Comparison of ENCODE assay signal across 8 mouse cellular contexts in the genomic region with DNA sequence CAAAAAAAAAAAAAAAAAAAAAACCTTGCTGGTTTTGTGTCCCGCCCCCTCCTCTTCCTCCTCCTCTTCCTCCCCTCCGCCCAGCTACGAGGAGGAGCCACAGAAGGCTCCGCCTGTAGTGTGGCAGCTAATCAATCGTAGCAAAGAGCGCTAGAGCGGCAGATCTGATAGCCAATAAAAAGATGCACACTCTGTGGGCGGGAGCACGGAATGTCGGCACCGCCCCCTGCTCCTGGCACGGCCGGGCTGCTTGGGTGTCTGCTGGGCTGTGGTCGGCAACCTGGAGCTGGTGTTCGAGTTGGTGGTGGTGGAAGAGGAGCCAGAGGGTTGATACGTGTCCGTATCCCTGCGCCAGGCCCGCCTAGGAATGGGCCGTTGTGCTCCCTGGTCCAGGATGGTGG. TPM values are rescaled to one million over a fixed set of nuclear protein-coding genes. Genes with fewer than 3 reads are reported as not detected.
DNase-seq lines count a peak whose midpoint lies in the region; ATAC-seq and TF ChIP-seq lines count a peak whose summit lies in the region.

No protein-coding gene starts in this region.

- peak overlapping the region; percentile 70 for H3K4me2 ChIP-seq in embryonic facial prominence, embryonic 14.5 days (ENCODE audit: low read depth, low read length)
- peak overlapping the region; percentile 87 for H3K4me2 ChIP-seq in limb, embryonic 14.5 days (replicated peaks; ENCODE audit: low read depth, low read length, severe bottlenecking)
- H3K4me2 ChIP-seq in midbrain, postnatal 0 days (ENCODE audit: low read depth, low read length, poor library complexity, severe bottlenecking): peak overlapping the region; percentile 80

- peak; percentile 91 for DNase-seq in 3T3-L1 (ENCODE audit: low read depth, low spot score)
- DNase-seq in adrenal gland, postnatal 4 days (ENCODE audit: low spot score in 2 of 2): peak; percentile 90 to 91
- DNase-seq in embryonic facial prominence, embryonic 14.5 days (ENCODE audit: low spot score): peak; percentile 99
- peak; percentile 98 to 99 for DNase-seq in heart, adult 2 months
- DNase-seq in kidney, adult 8-10 months: peak; percentile 98 to 99
- peak; percentile 98 for DNase-seq in limb, embryonic 14.5 days (ENCODE audit: low spot score)
- peak; percentile 99 for DNase-seq in midbrain, postnatal 0 days (ENCODE audit: low spot score)
- peak; percentile 96 for DNase-seq in spleen, postnatal 14 days (ENCODE audit: low spot score in 2 of 2)

- intact Hi-C loops in heart, adult 2 months (cut with DNase I): loop anchor here (5.0 kb wide), 1 partner anchor 126 kb away; a partner anchor contains a TSS

- H3K9ac ChIP-seq in embryonic facial prominence, embryonic 14.5 days (ENCODE audit: low read depth, low read length): peak overlapping the region; percentile 97
- H3K9ac ChIP-seq in heart, adult 2 months (ENCODE audit: low read depth, low read length): peak overlapping the region; percentile 84
- H3K9ac ChIP-seq in limb, embryonic 14.5 days (ENCODE audit: low read depth, low read length, severe bottlenecking): peak overlapping the region; percentile 97
- peak overlapping the region; percentile 98 for H3K9ac ChIP-seq in midbrain, postnatal 0 days (replicated peaks; ENCODE audit: low read length, poor library complexity, severe bottlenecking)

- 0 out of 2 replicates have a peak, but pooled peaks cover 3% of the 10 kb centered on the region for H3K79me2 ChIP-seq in heart, adult 2 months (replicated peaks; ENCODE audit: control insufficient read depth, insufficient read depth, low read length)

- peak overlapping the region; percentile 90 for H3K4me3 ChIP-seq in embryonic facial prominence, embryonic 14.5 days (ENCODE audit: low read depth, low read length)
- H3K4me3 ChIP-seq in heart, adult 2 months: peak overlapping the region; percentile 90
- H3K4me3 ChIP-seq in limb, embryonic 14.5 days (replicated peaks; ENCODE audit: low read length): peak overlapping the region; percentile 84
- peak overlapping the region; percentile 85 for H3K4me3 ChIP-seq in midbrain, postnatal 0 days (ENCODE audit: low read depth, low read length)

- peak; percentile 86 for ATAC-seq in embryonic facial prominence, embryonic 14.5 days (ENCODE audit: low read depth)
- ATAC-seq in limb, embryonic 14.5 days (ENCODE audit: low FRiP score, low read depth): peak; percentile 89
- ATAC-seq in midbrain, postnatal 0 days (ENCODE audit: low FRiP score): peak; percentile 88

- TF ChIP-seq POLR2A in heart, adult 2 months (IDR thresholded peaks at IDR 0.05; ENCODE audit: insufficient read depth, low read depth, low read length): peak; percentile 89
- TF ChIP-seq POLR2A in limb, embryonic 14.5 days (IDR thresholded peaks at IDR 0.05; ENCODE audit: borderline replicate concordance, extremely low read depth, insufficient read depth, insufficient read length): peak; percentile 82; the same call in 1 of the 2 replicates

- TF ChIP-seq CTCF in heart, adult 2 months (IDR thresholded peaks at IDR 0.05): no peak
- no peak; the same call in 1 of the 2 replicates for TF ChIP-seq CTCF in midbrain, postnatal 0 days (IDR thresholded peaks at IDR 0.05)

- no peaks in the 10 kb centered on the region for H3K27me3 ChIP-seq in embryonic facial prominence, embryonic 14.5 days (replicated peaks; ENCODE audit: control insufficient read depth, insufficient read depth, low read length)
- no peaks in the 10 kb centered on the region for H3K27me3 ChIP-seq in heart, adult 2 months (ENCODE audit: control insufficient read depth, insufficient read depth, low read length)
- no peaks in the 10 kb centered on the region for H3K27me3 ChIP-seq in limb, embryonic 14.5 days (ENCODE audit: control insufficient read depth, insufficient read depth, low read length)
- no peaks in the 10 kb centered on the region for H3K27me3 ChIP-seq in midbrain, postnatal 0 days (ENCODE audit: insufficient read depth, low read length)

- H3K9me3 ChIP-seq in embryonic facial prominence, embryonic 14.5 days (ENCODE audit: control insufficient read depth, low read length): no peaks in the 10 kb centered on the region
- H3K9me3 ChIP-seq in limb, embryonic 14.5 days (ENCODE audit: control insufficient read depth, low read length): no peaks in the 10 kb centered on the region
- H3K9me3 ChIP-seq in midbrain, postnatal 0 days (ENCODE audit: low read length): no peaks in the 10 kb centered on the region

- TF ChIP-seq EP300 in heart, adult 2 months (IDR thresholded peaks at IDR 0.05; ENCODE audit: insufficient read depth, low read depth, low read length): 0 out of 2 replicates have a peak, but pooled peaks have one; percentile 20

- peaks cover 5% of the 10 kb centered on the region; the same call in 1 of the 2 replicates for H3K36me3 ChIP-seq in embryonic facial prominence, embryonic 14.5 days (ENCODE audit: control insufficient read depth, insufficient read depth, low read length)
- no peaks in the 10 kb centered on the region for H3K36me3 ChIP-seq in heart, adult 2 months (ENCODE audit: control insufficient read depth, insufficient read depth, low read length)
- H3K36me3 ChIP-seq in limb, embryonic 14.5 days (ENCODE audit: control insufficient read depth, insufficient read depth, low read length): no peaks in the 10 kb centered on the region
- 0 out of 2 replicates have a peak, but pooled peaks cover 2% of the 10 kb centered on the region for H3K36me3 ChIP-seq in midbrain, postnatal 0 days (ENCODE audit: insufficient read depth, low read length)

- peak overlapping the region; percentile 96 for H3K27ac ChIP-seq in embryonic facial prominence, embryonic 14.5 days (replicated peaks; ENCODE audit: low read depth, low read length)
- peak overlapping the region; percentile 96 for H3K27ac ChIP-seq in heart, adult 2 months
- H3K27ac ChIP-seq in limb, embryonic 14.5 days (replicated peaks; ENCODE audit: low read depth, low read length): peak overlapping the region; percentile 98
- peak overlapping the region; percentile 100 for H3K27ac ChIP-seq in midbrain, postnatal 0 days (ENCODE audit: low read depth, low read length)

- peaks cover 46% of the 10 kb centered on the region for H3K4me1 ChIP-seq in embryonic facial prominence, embryonic 14.5 days (ENCODE audit: control insufficient read depth, insufficient read depth, low read length)
- peaks cover 29% of the 10 kb centered on the region for H3K4me1 ChIP-seq in heart, adult 2 months (ENCODE audit: control insufficient read depth, insufficient read depth, low read length)
- peaks cover 41% of the 10 kb centered on the region for H3K4me1 ChIP-seq in limb, embryonic 14.5 days (ENCODE audit: control insufficient read depth, insufficient read depth, low read length)
- peaks cover 21% of the 10 kb centered on the region; the same call in 1 of the 2 replicates for H3K4me1 ChIP-seq in midbrain, postnatal 0 days (ENCODE audit: insufficient read depth, low read length)

- 1% methylated on average over 20 of the region's 20 CpGs for WGBS in embryonic facial prominence, embryonic 14.5 days
- under 1% methylated on average over 20 of the region's 20 CpGs for WGBS in heart, adult 2 months
- WGBS in limb, embryonic 14.5 days: under 1% methylated on average over 19 of the region's 20 CpGs
- WGBS in midbrain, postnatal 0 days: 0% methylated on average over 18 of the region's 20 CpGs

RNA-seq across cellular contexts. Expression of a gene that starts 0.4 kb away (rescaled TPM):
- total RNA-seq in adrenal gland, postnatal 4 days (2021): 10 to 100 TPM; 14.4 to 14.6 TPM
- polyA plus RNA-seq in embryonic facial prominence, embryonic 14.5 days (2014; fragmentation: Nextera tagmentation; extraction: Ambion mirVana): 6.7 and 7.7 TPM in 2 replicates
- 1 to 10 TPM; 5.8 to 7.5 TPM for total RNA-seq in heart, adult 2 months (2021)
- polyA plus RNA-seq in heart, adult 2 months (2012; rRNA removed): 5.9 and 8.4 TPM in 2 replicates
- polyA plus RNA-seq in limb, embryonic 14.5 days (2012; rRNA removed): 20.1 and 26.6 TPM in 2 replicates
- polyA plus RNA-seq in limb, embryonic 14.5 days (2014; fragmentation: Nextera tagmentation; extraction: Ambion mirVana): 8.6 and 10.1 TPM in 2 replicates
- total RNA-seq in midbrain, postnatal 0 days (2014; rRNA removed): 6.3 and 7.0 TPM in 2 replicates
- polyA plus RNA-seq in midbrain, postnatal 0 days (2015; fragmentation: Nextera tagmentation; extraction: Ambion mirVana): 3.1 and 4.1 TPM in 2 replicates

RNA-seq across cellular contexts. Expression of a gene that starts 13.4 kb away (rescaled TPM):
- total RNA-seq in adrenal gland, postnatal 4 days (2021): under 1 TPM; 0.22 to 0.23 TPM
- 0.07 and 0.24 TPM in 2 replicates for polyA plus RNA-seq in embryonic facial prominence, embryonic 14.5 days (2014; fragmentation: Nextera tagmentation; extraction: Ambion mirVana)
- not detected for total RNA-seq in heart, adult 2 months (2021)
- polyA plus RNA-seq in heart, adult 2 months (2012; rRNA removed): 0.02 and 0.03 TPM in 2 replicates
- 0.26 and 0.35 TPM in 2 replicates for polyA plus RNA-seq in limb, embryonic 14.5 days (2012; rRNA removed)
- polyA plus RNA-seq in limb, embryonic 14.5 days (2014; fragmentation: Nextera tagmentation; extraction: Ambion mirVana): 0.17 TPM in 1 of 2 replicates, not detected in the other
- 0.14 and 0.33 TPM in 2 replicates for total RNA-seq in midbrain, postnatal 0 days (2014; rRNA removed)
- 0.15 TPM in 2 replicates for polyA plus RNA-seq in midbrain, postnatal 0 days (2015; fragmentation: Nextera tagmentation; extraction: Ambion mirVana)

RNA-seq across cellular contexts. Expression of a gene that starts 50.1 kb away (rescaled TPM):
- total RNA-seq in adrenal gland, postnatal 4 days (2021): 100 to 1,000 TPM; 130 to 136 TPM
- polyA plus RNA-seq in embryonic facial prominence, embryonic 14.5 days (2014; fragmentation: Nextera tagmentation; extraction: Ambion mirVana): 190 and 203 TPM in 2 replicates
- 10 to 100 TPM; 74.0 to 95.3 TPM for total RNA-seq in heart, adult 2 months (2021)
- 147 and 165 TPM in 2 replicates for polyA plus RNA-seq in heart, adult 2 months (2012; rRNA removed)
- 212 and 247 TPM in 2 replicates for polyA plus RNA-seq in limb, embryonic 14.5 days (2012; rRNA removed)
- polyA plus RNA-seq in limb, embryonic 14.5 days (2014; fragmentation: Nextera tagmentation; extraction: Ambion mirVana): 206 and 217 TPM in 2 replicates
- total RNA-seq in midbrain, postnatal 0 days (2014; rRNA removed): 375 and 403 TPM in 2 replicates
- 236 and 258 TPM in 2 replicates for polyA plus RNA-seq in midbrain, postnatal 0 days (2015; fragmentation: Nextera tagmentation; extraction: Ambion mirVana)

Comparison
In these comparisons a context has a peak if more than half of its experiments do, and no peak if none do; other contexts are left out.
1. Peak in every context shown above with its lines: DNase-seq, ATAC-seq, H3K4me3 ChIP-seq and H3K27ac ChIP-seq.